Mouse (Mus musculus) myocyte (in vitro differentiated cells): ENCODE measurements around the gene Serpinh1.

Source experiments
- MAX ChIP-seq: IDR thresholded peaks from one replicate; pipeline ENCODE4 v1.6.1; 2011; ENCODE audit warnings: low read depth, mild to moderate bottlenecking, control low read depth
- POLR2A ChIP-seq: IDR thresholded peaks from one replicate; pipeline ENCODE4 v1.6.1; 2011; ENCODE audit warnings: low read depth, mild to moderate bottlenecking, control low read depth, moderate library complexity; ENCODE audit not compliant: insufficient read length
- POLR2AphosphoS2 ChIP-seq: IDR thresholded peaks from one replicate; pipeline ENCODE4 v1.6.1; 2011; ENCODE audit warnings: low read depth, control low read depth; ENCODE audit not compliant: insufficient read length
- REST ChIP-seq: IDR thresholded peaks from one replicate; pipeline ENCODE4 v1.6.1; 2011; ENCODE audit warnings: mild to moderate bottlenecking, control low read depth, moderate library complexity; ENCODE audit not compliant: insufficient read depth, insufficient read length
- USF1 ChIP-seq: IDR thresholded peaks from one replicate; pipeline ENCODE4 v1.6.1; 2011; ENCODE audit warnings: low read depth, mild to moderate bottlenecking, control low read depth, moderate library complexity

GRCm38 (mm10) chr7:99358371-99358770 lies 5.3 kb upstream of the Serpinh1 start:
- TF ChIP-seq POLR2A (no peak), MAX (no peak), POLR2AphosphoS2 (no peak), REST (no peak), USF1 (no peak)
